Mouse (Mus musculus): Measurements from ENCODE around the gene Chaf1a. TPM values are rescaled to one million over a fixed set of nuclear protein-coding genes. Genes with fewer than 3 reads are reported as not detected.
A peak's percentile ranks its signal among the peaks of the same experiment; 100 is the strongest.

The Chaf1a gene
- polyA plus RNA-seq, 1 experiment from 2014 or later: 25.0 TPM

GRCm38 (mm10) chr17:56032127-56032733 is 8.0 kb upstream of the Chaf1a start:
- no peaks in the 10 kb centered on the region for H3K27me3 ChIP-seq (ENCODE audit: control insufficient read depth, insufficient read depth, low read length)
- peaks cover 2% of the 10 kb centered on the region; the same call in 1 of the 2 replicates for H3K36me3 ChIP-seq (ENCODE audit: control insufficient read depth, insufficient read depth, low read length)
- H3K4me1 ChIP-seq (ENCODE audit: control insufficient read depth, insufficient read depth, low read length): peaks cover 10% of the 10 kb centered on the region; the same call in 1 of the 2 replicates
- H3K4me2 ChIP-seq (ENCODE audit: low read depth): no peak overlapping the region
- DNase-seq (ENCODE audit: low spot score) (no peak), ATAC-seq (ENCODE audit: insufficient read depth, low FRiP score, low TSS enrichment) (no peak)
- H3K9me3 ChIP-seq (ENCODE audit: control insufficient read depth, low read length): no peaks in the 10 kb centered on the region
- WGBS: 81% methylated on average over 6 of the region's 6 CpGs
- no peak overlapping the region for H3K9ac ChIP-seq (ENCODE audit: low read length)
- 0 out of 2 replicates have a peak overlapping the region, but pooled peaks have one; percentile 4 for H3K27ac ChIP-seq (ENCODE audit: low read depth, low read length)
- no peak overlapping the region for H3K4me3 ChIP-seq (ENCODE audit: low read depth, low read length)

DNA sequence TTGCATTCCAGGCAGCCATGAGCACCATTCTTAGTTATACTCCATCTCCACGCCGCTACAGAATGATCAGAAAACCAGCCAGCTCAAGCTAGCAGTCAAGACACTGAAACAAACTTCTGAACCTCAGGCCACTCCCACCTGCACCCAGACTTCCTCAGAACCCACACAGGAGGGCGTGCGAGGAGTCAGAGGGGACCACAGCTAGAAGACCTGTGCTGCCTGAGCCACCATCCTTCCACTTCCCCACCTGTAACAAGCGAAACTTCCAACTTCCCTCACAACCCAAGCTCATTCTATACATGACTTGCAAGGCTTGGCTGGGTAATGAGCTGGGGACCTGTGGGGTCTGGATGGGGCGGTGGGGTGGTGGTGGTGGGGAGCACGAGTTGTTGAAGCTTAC is 7.4 kb upstream of the Chaf1a start:
- ATAC-seq (ENCODE audit: insufficient read depth, low FRiP score, low TSS enrichment): no peak
- 89% methylated on average over 7 of the region's 7 CpGs for WGBS

GRCm38 (mm10) chr17:56034040-56034725 is 6.1 kb upstream of the Chaf1a start:
- Histone ChIP-seq H3K9me3 (ENCODE audit: control insufficient read depth, low read length) (no peaks in the 10 kb centered on the region), H3K4me2 (ENCODE audit: low read depth) (no peak overlapping the region), H3K4me1 (ENCODE audit: control insufficient read depth, insufficient read depth, low read length) (peaks cover 8% of the 10 kb centered on the region; the same call in 1 of the 2 replicates), H3K27me3 (ENCODE audit: control insufficient read depth, insufficient read depth, low read length) (no peaks in the 10 kb centered on the region), H3K27ac (ENCODE audit: low read depth, low read length) (no peak overlapping the region), H3K36me3 (ENCODE audit: control insufficient read depth, insufficient read depth, low read length) (peaks cover 2% of the 10 kb centered on the region; the same call in 1 of the 2 replicates), H3K9ac (ENCODE audit: low read length) (no peak overlapping the region), H3K4me3 (ENCODE audit: low read depth, low read length) (no peak overlapping the region)
- no peak for ATAC-seq (ENCODE audit: insufficient read depth, low FRiP score, low TSS enrichment)
- DNase-seq (ENCODE audit: low spot score): no peak
- 93% methylated on average over 7 of the region's 7 CpGs for WGBS

More for the DNA sequence above, 7.4 kb upstream of the Chaf1a start:
- H3K9ac ChIP-seq (ENCODE audit: low read length): no peak overlapping the region
- no peak overlapping the region for H3K27ac ChIP-seq (ENCODE audit: low read depth, low read length)
- no peak overlapping the region for H3K4me2 ChIP-seq (ENCODE audit: low read depth)
- DNase-seq (ENCODE audit: low spot score): no peak
- peaks cover 2% of the 10 kb centered on the region; the same call in 1 of the 2 replicates for H3K36me3 ChIP-seq (ENCODE audit: control insufficient read depth, insufficient read depth, low read length)
- H3K27me3 ChIP-seq (ENCODE audit: control insufficient read depth, insufficient read depth, low read length): no peaks in the 10 kb centered on the region
- peaks cover 8% of the 10 kb centered on the region; the same call in 1 of the 2 replicates for H3K4me1 ChIP-seq (ENCODE audit: control insufficient read depth, insufficient read depth, low read length)
- no peak overlapping the region for H3K4me3 ChIP-seq (ENCODE audit: low read depth, low read length)
- no peaks in the 10 kb centered on the region for H3K9me3 ChIP-seq (ENCODE audit: control insufficient read depth, low read length)

GRCm38 (mm10) chr17:56034726-56035100 is 5.5 kb upstream of the Chaf1a start:
- Histone ChIP-seq H3K36me3 (ENCODE audit: control insufficient read depth, insufficient read depth, low read length) (peaks cover 2% of the 10 kb centered on the region; the same call in 1 of the 2 replicates), H3K4me1 (ENCODE audit: control insufficient read depth, insufficient read depth, low read length) (peaks cover 8% of the 10 kb centered on the region; the same call in 1 of the 2 replicates), H3K9ac (ENCODE audit: low read length) (no peak overlapping the region), H3K27me3 (ENCODE audit: control insufficient read depth, insufficient read depth, low read length) (no peaks in the 10 kb centered on the region), H3K9me3 (ENCODE audit: control insufficient read depth, low read length) (no peaks in the 10 kb centered on the region), H3K27ac (ENCODE audit: low read depth, low read length) (no peak overlapping the region), H3K4me2 (ENCODE audit: low read depth) (no peak overlapping the region), H3K4me3 (ENCODE audit: low read depth, low read length) (no peak overlapping the region; the same call in 1 of the 2 replicates)
- ATAC-seq (ENCODE audit: insufficient read depth, low FRiP score, low TSS enrichment) (no peak), DNase-seq (ENCODE audit: low spot score) (no peak)
- 94% methylated on average over 6 of the region's 6 CpGs for WGBS

GRCm38 (mm10) chr17:56035216-56035615 is 5.0 kb upstream of the Chaf1a start:
- 81% methylated on average over 4 of the region's 4 CpGs for WGBS
- H3K27ac ChIP-seq (ENCODE audit: low read depth, low read length): no peak overlapping the region
- no peaks in the 10 kb centered on the region for H3K9me3 ChIP-seq (ENCODE audit: control insufficient read depth, low read length)
- H3K27me3 ChIP-seq (ENCODE audit: control insufficient read depth, insufficient read depth, low read length): no peaks in the 10 kb centered on the region
- H3K36me3 ChIP-seq (ENCODE audit: control insufficient read depth, insufficient read depth, low read length): peaks cover 2% of the 10 kb centered on the region; the same call in 1 of the 2 replicates
- H3K4me1 ChIP-seq (ENCODE audit: control insufficient read depth, insufficient read depth, low read length): peaks cover 8% of the 10 kb centered on the region; the same call in 1 of the 2 replicates
- H3K9ac ChIP-seq (ENCODE audit: low read length): no peak overlapping the region; the same call in 1 of the 2 replicates
- DNase-seq (ENCODE audit: low spot score) (no peak), ATAC-seq (ENCODE audit: insufficient read depth, low FRiP score, low TSS enrichment) (no peak)
- peak overlapping the region; percentile 51 for H3K4me2 ChIP-seq (ENCODE audit: low read depth)
- H3K4me3 ChIP-seq (ENCODE audit: low read depth, low read length): peak overlapping the region; percentile 84

GRCm38 (mm10) chr17:56036176-56036900 is 3.9 kb upstream of the Chaf1a start, which contains the start of gene Sh3gl1:
TSS of gene Sh3gl1 (minus strand) at chr17:56036635.
- Histone ChIP-seq H3K27me3 (ENCODE audit: control insufficient read depth, insufficient read depth, low read length) (no peaks in the 10 kb centered on the region), H3K4me1 (ENCODE audit: control insufficient read depth, insufficient read depth, low read length) (peaks cover 8% of the 10 kb centered on the region), H3K27ac (ENCODE audit: low read depth, low read length) (peak within 1 kb of the TSS; percentile 72; the same call in 1 of the 2 replicates), H3K36me3 (ENCODE audit: control insufficient read depth, insufficient read depth, low read length) (no peaks in the 10 kb centered on the region), H3K4me3 (ENCODE audit: low read depth, low read length) (peak within 1 kb of the TSS; percentile 84), H3K4me2 (ENCODE audit: low read depth) (peak within 1 kb of the TSS; percentile 51), H3K9ac (ENCODE audit: low read length) (peak within 1 kb of the TSS; percentile 87), H3K9me3 (ENCODE audit: control insufficient read depth, low read length) (no peaks in the 10 kb centered on the region)
- DNase-seq (ENCODE audit: low spot score): peak; percentile 99
- ATAC-seq (ENCODE audit: insufficient read depth, low FRiP score, low TSS enrichment): peak; percentile 88
- WGBS: under 1% methylated on average over 70 of the region's 74 CpGs

DNA sequence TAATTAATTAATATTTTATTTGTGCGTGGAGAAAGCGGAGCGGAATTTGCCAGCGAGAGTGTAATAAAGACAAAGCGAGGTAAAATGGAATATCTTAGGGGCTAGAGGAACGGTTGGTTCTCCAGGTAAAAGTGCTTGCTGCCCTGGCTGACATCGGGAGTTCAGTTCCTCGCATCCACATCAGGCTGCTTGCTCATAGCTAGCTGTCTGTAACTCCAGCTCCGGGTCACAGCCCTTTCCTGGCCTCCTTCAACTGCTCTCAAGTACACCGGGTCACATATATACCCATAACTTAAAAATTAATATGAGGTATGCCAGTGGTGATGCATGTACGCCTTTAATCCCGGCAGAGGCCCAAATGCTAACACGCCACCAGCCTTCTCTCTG is 3.3 kb upstream of the Chaf1a start:
- DNase-seq (ENCODE audit: low spot score): no peak
- Histone ChIP-seq H3K36me3 (ENCODE audit: control insufficient read depth, insufficient read depth, low read length) (no peaks in the 10 kb centered on the region), H3K4me2 (ENCODE audit: low read depth) (peak overlapping the region; percentile 51), H3K9me3 (ENCODE audit: control insufficient read depth, low read length) (no peaks in the 10 kb centered on the region), H3K4me1 (ENCODE audit: control insufficient read depth, insufficient read depth, low read length) (peaks cover 13% of the 10 kb centered on the region), H3K27me3 (ENCODE audit: control insufficient read depth, insufficient read depth, low read length) (no peaks in the 10 kb centered on the region), H3K27ac (ENCODE audit: low read depth, low read length) (no peak overlapping the region), H3K4me3 (ENCODE audit: low read depth, low read length) (peak overlapping the region; percentile 16; the same call in 1 of the 2 replicates), H3K9ac (ENCODE audit: low read length) (no peak overlapping the region; the same call in 1 of the 2 replicates)
- WGBS: 36% methylated on average over 13 of the region's 13 CpGs
- ATAC-seq (ENCODE audit: insufficient read depth, low FRiP score, low TSS enrichment): peak; percentile 13

DNA sequence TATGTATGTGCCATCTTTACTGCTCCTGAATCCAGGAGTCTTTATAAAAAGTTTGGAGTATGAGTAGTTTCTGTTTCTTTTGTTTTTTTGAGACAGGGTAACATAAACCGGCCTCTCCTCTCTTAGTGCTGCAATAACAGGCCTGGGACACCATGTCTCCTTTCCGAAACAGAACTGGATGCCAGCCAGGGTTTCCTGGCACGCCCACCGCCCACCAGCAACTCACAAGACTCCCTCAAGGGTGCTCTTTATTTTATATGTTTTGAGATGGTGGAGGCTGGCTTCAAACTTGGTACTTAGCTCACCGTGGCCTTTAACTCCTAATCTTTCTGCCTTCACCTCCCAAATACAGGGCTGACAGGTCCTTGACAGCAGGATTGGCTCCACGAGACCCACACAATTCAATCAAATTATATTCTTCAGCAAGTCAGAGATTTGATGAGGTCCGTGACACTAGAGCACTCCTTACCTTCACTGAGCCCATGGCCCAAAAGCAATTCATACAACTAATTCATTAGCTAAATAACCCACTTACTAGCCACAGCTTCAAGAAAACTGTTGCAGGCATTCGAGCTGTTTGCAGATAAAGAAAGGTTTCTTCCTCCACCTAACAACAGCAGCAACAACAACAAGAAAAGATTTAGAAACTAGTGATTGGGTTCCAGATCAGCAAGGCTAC is 1.5 kb upstream of the Chaf1a start:
- Histone ChIP-seq H3K9me3 (ENCODE audit: control insufficient read depth, low read length) (no peaks in the 10 kb centered on the region), H3K4me1 (ENCODE audit: control insufficient read depth, insufficient read depth, low read length) (peaks cover 14% of the 10 kb centered on the region), H3K4me3 (ENCODE audit: low read depth, low read length) (no peak overlapping the region), H3K36me3 (ENCODE audit: control insufficient read depth, insufficient read depth, low read length) (no peaks in the 10 kb centered on the region), H3K4me2 (ENCODE audit: low read depth) (no peak overlapping the region), H3K9ac (ENCODE audit: low read length) (no peak overlapping the region), H3K27ac (ENCODE audit: low read depth, low read length) (no peak overlapping the region), H3K27me3 (ENCODE audit: control insufficient read depth, insufficient read depth, low read length) (no peaks in the 10 kb centered on the region)
- no peak for ATAC-seq (ENCODE audit: insufficient read depth, low FRiP score, low TSS enrichment)
- WGBS: 91% methylated on average over 8 of the region's 8 CpGs
- DNase-seq (ENCODE audit: low spot score): no peak
